Mouse (Mus musculus): Measurements from ENCODE around the gene Kras.

Kras gene

GRCm38 (mm10) chr6:145249291-145250184, 501 bp downstream of the Kras start:
- peak; percentile 64 for DNase-seq (ENCODE audit: low spot score)

GRCm38 (mm10) chr6:145247886-145248285, 2.2 kb downstream of the Kras start:
- DNase-seq (ENCODE audit: low spot score), result no peak

DNA sequence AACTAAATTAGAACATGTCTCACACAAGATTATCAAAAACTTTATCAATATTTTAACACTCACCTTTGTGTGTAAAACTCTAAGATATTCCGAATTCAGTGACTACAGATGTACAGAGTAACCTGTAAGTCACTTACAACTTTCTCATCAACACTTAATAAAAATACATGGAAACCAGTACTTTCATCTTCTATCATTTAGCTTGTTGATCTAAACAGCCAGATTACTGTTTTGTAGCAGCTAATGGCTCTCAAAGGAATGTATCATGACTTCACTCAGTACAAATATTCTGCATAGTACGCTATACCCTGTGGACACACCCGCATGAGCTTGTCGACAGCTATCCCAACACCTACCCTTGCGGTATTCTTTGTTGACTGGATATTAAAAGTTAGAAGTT, 3.2 kb downstream of the Kras start:
- no peak for DNase-seq (ENCODE audit: low spot score)

DNA sequence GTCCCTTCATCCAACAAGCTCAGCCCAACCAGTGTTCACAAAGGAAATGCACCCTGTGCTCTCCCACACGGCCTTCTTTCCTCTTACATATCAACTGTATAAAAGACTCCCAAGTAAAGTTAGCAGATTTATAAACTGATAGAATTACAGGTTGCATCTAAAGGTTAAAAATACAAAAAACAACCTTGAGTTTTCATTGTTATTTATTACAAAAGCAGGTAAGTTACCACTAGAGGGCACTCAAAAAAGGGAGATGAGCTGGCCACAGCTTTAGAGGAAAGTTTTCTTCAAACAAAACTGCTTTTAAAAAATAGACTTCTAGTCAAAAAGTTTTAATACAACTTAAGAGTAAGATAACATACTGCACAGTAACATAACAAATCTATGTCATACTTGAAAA, 7.5 kb downstream of the Kras start:
- no peak for DNase-seq (ENCODE audit: low spot score)

- no peak for DNase-seq (ENCODE audit: low spot score)
These were observed 9.8 kb downstream of the Kras start for GRCm38 (mm10) chr6:145240285-145240684.

DNA sequence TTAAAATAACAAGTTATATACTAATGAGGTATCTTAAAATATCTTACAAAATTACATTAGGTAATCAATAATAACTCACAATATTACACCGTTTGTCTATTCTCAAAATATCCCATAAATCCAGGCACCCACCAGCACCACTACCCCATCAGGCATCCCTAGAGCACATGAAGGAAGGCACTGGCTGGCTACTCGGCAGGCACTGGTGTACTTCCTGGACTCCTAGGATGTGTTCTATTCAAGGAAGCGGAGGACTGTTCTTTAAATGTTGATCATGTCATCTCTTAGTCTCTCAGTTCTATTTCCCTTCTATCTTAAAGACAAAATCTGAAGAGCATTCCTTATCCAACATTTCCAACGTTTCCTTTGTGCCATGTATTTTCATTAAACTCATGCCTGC, 12.9 kb downstream of the Kras start:
- DNase-seq (ENCODE audit: low spot score), result no peak

DNA sequence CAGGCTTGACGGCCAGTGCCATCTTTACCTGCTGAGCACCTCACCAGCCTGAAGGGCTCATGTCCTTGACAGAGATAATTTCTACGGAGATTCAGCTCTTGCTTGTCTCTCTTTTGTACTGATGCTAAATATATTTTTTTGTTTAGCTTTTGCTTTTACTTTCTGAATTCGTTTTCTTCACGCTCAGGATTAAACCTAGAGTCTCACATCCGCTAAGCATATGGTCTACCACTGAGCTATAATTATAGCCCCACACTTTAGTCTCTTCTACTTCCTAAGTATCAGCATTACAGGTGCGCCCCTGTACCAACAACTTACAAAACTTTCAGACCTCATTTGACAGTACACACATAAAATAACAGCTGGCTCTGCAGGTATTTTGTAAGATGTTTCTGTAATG, 14.7 kb downstream of the Kras start:
- DNase-seq (ENCODE audit: low spot score), result no peak

- DNase-seq (ENCODE audit: low spot score), result no peak
These were observed 15.6 kb downstream of the Kras start for GRCm38 (mm10) chr6:145234391-145234790.

DNA sequence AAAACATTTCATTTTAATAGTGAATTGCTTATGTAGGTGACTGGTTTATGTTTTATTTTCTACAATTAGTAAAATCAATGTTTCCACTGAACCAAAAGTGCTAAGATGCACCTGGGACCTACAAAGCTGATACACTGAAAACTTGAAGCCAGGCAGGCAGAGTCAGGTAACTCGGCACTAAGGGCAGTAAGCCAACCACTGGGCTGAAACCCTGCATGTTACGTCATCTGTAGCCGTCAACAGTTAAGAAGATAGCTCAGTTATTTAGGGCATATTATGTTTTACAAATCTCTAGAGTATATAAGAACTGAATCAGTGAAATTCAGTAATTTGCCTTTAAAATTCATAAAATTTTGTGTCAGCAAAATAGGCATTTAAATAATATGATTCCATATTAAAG, 23.7 kb downstream of the Kras start:
- DNase-seq (ENCODE audit: low spot score), result no peak

DNA sequence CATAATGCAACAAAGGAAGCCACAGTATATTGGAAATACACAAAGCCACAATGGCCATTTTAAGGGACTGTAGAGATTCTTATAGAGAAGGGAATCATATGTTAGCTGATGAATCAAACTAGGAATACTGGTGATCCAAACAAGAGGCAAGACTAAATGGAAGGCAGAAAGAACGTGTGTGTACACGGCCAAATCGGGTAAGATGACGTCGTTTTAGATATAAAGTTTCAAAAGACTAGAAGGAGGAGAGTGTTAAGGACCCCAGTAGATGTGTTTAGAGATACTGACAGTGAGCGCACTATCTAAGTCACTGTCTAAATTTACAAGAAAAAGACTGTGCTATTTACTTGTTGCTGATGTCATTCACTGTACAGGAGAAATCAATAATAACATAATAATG, 25.8 kb downstream of the Kras start:
- no peak for DNase-seq (ENCODE audit: low spot score)

- no peak for DNase-seq (ENCODE audit: low spot score)
These were observed 34.2 kb downstream of the Kras start for GRCm38 (mm10) chr6:145215826-145216225.

DNA sequence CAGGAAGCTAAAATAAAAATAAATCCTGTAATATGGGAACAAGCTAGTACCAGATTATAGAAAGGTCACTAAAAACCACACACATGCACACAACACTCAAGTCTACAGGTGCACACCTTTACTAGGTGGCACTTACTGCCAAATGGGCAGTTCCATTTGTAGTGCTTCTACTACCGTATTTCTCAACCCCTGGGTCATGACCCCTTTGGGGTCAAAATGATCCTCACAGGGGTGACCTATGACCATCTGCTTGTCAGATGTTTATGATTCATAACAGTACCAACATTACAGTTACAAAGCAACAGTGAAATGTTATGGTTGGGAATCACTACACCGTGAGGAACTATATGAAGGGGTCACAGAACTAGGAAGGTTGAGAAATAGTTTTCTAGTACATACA, 36.1 kb downstream of the Kras start:
- no peak for DNase-seq (ENCODE audit: low spot score)

DNA sequence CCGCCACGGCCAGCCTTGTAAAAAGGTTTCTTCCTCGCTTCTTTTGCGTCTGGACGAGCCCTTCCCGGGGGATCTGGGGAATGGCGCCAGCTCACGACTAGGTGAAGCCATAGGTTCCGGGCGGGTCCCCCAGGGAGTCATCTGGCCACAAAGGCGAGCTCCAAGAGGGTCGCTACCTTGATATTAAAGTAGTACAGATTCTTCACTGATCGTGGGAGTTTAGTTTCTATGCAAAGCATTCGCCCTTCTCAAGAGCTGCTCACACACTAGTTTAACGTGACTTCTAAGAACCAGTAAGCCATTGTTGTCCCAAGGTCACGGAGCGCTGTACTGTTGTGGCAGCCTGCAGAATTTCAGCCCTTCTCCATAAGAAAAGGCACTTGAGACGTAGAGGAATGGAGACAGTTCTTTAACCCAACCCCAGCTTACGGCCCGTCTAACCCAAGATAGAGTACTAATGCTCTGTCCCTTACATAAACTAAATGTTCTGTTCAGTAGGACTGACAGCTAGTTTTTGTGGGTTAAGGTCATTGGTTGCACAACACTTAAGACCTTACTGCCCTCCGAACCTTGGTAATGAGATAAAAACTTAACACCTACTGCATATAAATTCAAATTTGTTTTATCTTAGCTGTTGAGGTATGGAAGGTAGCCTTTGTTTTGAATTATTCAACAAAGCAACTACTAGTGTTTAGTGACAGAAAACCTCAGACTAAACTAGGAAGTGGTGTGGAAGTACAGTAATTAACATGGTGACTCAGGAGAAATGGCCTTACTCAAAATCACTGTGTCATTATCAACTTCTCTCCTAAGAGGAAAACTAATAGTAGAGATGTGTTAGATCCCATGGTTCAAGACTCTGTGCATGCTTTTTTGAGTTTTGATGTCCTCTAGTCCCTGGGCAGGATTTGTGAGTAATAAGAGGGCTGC, 38.4 kb downstream of the Kras start:
- DNase-seq (ENCODE audit: low spot score), result no peak

GRCm38 (mm10) chr6:145210816-145211338, 39.2 kb downstream of the Kras start, which contains the start of the genes Casc1 and Etfrf1:
Casc1 (minus strand) TSS chr6:145211005.
Etfrf1 (plus strand) TSS chr6:145211134.
- peak; percentile 100 for DNase-seq (ENCODE audit: low spot score)

DNA sequence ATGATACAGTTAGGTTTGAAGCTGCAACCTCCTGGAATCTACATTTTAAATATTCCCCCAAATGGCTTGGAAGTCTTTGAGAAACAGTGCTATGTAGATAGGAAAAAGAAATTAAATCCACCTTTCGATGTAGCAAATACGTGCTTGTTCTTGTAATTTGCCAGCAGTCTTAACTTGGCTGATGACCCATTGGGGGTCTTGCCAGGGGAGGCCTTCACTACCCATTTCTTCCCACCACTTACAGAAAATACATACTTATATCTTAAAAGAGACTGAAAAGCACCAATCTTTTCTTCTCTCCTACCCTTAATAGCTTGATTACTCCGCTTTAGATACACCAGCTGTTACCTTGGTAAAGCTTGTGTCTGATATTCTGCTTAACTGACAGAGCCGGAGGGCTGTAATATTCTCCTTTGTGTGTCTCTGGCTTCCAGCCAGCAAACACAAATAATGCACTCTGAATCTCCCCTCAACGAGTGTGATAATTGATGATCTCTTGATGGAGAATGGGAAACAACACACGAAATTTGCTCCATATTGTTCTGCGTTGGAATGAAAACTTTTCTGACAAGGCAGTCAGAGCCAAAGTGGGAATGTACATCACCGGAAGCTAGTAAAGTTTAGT, 39.9 kb downstream of the Kras start:
- DNase-seq (ENCODE audit: low spot score), result no peak

- no peak for DNase-seq (ENCODE audit: low spot score)
These were observed 44.9 kb downstream of the Kras start for GRCm38 (mm10) chr6:145205142-145205541.

- no peak for DNase-seq (ENCODE audit: low spot score)
These were observed 45.6 kb downstream of the Kras start for GRCm38 (mm10) chr6:145204440-145204839.

GRCm38 (mm10) chr6:145202432-145203125, 47.5 kb downstream of the Kras start:
- DNase-seq (ENCODE audit: low spot score), result no peak

GRCm38 (mm10) chr6:145197949-145198686, 51.9 kb downstream of the Kras start:
- DNase-seq (ENCODE audit: low spot score), result no peak

DNA sequence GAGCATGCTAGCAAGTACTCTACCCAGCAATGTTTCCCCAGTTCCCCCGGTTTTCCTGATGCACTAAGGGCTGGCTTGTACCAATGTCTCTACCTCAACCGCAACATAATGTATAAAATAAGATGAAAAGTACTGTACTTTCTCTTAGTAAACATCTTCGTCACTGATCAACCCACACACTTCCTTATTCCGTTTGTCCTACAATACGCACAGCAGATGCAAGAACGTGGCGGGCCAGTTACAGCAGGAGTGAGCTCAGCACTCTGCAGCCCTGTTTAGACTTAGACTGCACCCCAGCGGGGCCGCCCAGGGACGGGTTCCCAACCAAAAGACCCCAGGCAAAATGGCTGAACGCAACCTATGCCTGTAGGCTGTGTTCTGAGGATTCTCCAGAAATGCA, 56.6 kb downstream of the Kras start:
- DNase-seq (ENCODE audit: low spot score), result no peak

DNA sequence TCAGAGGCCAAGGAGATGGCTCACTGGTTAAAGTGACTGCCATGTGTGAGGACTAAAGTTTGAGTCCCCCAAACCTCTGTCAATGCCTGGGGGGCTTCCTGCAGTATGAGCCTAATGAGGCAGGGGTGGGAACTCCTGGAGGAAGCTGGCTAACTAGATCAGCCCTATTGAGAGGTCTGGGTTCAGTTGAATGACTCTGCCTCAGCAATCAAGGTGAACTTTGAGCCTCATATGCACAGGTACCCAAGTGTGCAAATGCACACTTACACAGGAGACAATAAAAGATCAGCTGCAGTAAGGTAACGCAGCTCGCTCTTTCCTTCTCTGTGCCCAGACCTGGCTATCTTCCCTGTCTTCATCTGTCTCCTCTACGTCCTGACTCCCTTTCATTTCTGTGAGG, 57.0 kb downstream of the Kras start:
- DNase-seq (ENCODE audit: low spot score), result no peak
